Mouse (Mus musculus): ENCODE data around the gene Nr6a1. TPM values are rescaled to one million over a fixed set of nuclear protein-coding genes. Genes with fewer than 3 reads are reported as not detected.

Nr6a1 gene
- polyA plus RNA-seq, 1 experiment from 2014 or later: 1.7 TPM

DNA sequence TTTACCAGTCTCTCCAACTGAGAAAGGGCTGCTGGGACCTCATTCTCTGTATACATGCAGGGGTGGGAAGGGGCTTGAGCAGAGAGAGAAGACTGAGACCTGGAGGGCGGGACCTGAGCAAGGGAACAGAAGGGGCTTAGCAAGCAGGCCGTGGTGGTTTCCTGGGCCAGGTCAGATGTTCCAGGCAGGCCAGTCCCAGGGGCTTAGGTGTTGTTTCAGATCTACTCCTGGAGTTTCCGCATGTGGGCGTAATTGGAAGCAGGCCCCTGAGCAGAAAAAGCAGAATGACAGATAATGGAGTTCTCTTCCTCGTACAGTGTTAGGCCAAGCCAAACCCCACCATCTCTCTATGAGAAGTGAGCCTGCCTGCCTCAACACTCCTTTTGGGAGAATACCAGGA lies 7.4 kb upstream of the Nr6a1 start:
- WGBS: 46% methylated on average over 5 of the region's 5 CpGs
- no peak for ATAC-seq (replicated peaks)
- H3K9ac ChIP-seq (replicated peaks): no peak overlapping the region

GRCm38 (mm10) chr2:38933931-38934330 lies 6.4 kb upstream of the Nr6a1 start:
- 12% methylated on average over 2 of the region's 2 CpGs for WGBS
- no peaks in the 10 kb centered on the region for H3K36me3 ChIP-seq
- no peak overlapping the region for H3K4me3 ChIP-seq
- H3K4me2 ChIP-seq (replicated peaks): no peak overlapping the region
- no peak overlapping the region for H3K27ac ChIP-seq (replicated peaks)
- H3K9me3 ChIP-seq: no peaks in the 10 kb centered on the region
- H3K27me3 ChIP-seq: 0 out of 2 replicates have a peak, but pooled peaks cover 3% of the 10 kb centered on the region
- H3K4me1 ChIP-seq: peaks cover 18% of the 10 kb centered on the region
- no peak overlapping the region for H3K9ac ChIP-seq (replicated peaks)
- no peak for ATAC-seq (replicated peaks)

More for the DNA sequence above, 7.4 kb upstream of the Nr6a1 start:
- Histone ChIP-seq H3K9me3 (no peaks in the 10 kb centered on the region), H3K36me3 (no peaks in the 10 kb centered on the region), H3K4me3 (no peak overlapping the region), H3K4me1 (peaks cover 18% of the 10 kb centered on the region), H3K27me3 (0 out of 2 replicates have a peak, but pooled peaks cover 3% of the 10 kb centered on the region), H3K27ac (replicated peaks) (no peak overlapping the region), H3K4me2 (replicated peaks) (no peak overlapping the region)

- H3K27ac ChIP-seq (replicated peaks): no peak within 1 kb of the TSS
- 9% methylated on average over 32 of the region's 32 CpGs for WGBS
- peak within 1 kb of the TSS; percentile 46 for H3K9ac ChIP-seq (replicated peaks)
- peak within 1 kb of the TSS; percentile 40 for H3K4me3 ChIP-seq
- 0 out of 2 replicates have a peak, but pooled peaks cover 3% of the 10 kb centered on the region for H3K27me3 ChIP-seq
- H3K36me3 ChIP-seq: no peaks in the 10 kb centered on the region
- peaks cover 19% of the 10 kb centered on the region for H3K4me1 ChIP-seq
- peak within 1 kb of the TSS; percentile 82 for H3K4me2 ChIP-seq (replicated peaks)
- H3K9me3 ChIP-seq: no peaks in the 10 kb centered on the region
- ATAC-seq (replicated peaks): peak; percentile 74
Observed at GRCm38 (mm10) chr2:38931851-38932667, 4.6 kb upstream of the Nr6a1 start, which contains the start of gene Olfml2a. Gene Olfml2a (plus strand): TSS chr2:38931978.

- peaks cover 27% of the 10 kb centered on the region for H3K4me1 ChIP-seq
- no peak overlapping the region for H3K4me2 ChIP-seq (replicated peaks)
- 0 out of 2 replicates have a peak, but pooled peaks cover 3% of the 10 kb centered on the region for H3K27me3 ChIP-seq
- ATAC-seq (replicated peaks): no peak
- H3K9ac ChIP-seq (replicated peaks): no peak overlapping the region
- no peak overlapping the region for H3K27ac ChIP-seq (replicated peaks)
- no peaks in the 10 kb centered on the region for H3K36me3 ChIP-seq
- no peaks in the 10 kb centered on the region for H3K9me3 ChIP-seq
- no peak overlapping the region for H3K4me3 ChIP-seq
- 81% methylated on average over 2 of the region's 2 CpGs for WGBS
Observed at GRCm38 (mm10) chr2:38930269-38930668, 2.8 kb upstream of the Nr6a1 start.

DNA sequence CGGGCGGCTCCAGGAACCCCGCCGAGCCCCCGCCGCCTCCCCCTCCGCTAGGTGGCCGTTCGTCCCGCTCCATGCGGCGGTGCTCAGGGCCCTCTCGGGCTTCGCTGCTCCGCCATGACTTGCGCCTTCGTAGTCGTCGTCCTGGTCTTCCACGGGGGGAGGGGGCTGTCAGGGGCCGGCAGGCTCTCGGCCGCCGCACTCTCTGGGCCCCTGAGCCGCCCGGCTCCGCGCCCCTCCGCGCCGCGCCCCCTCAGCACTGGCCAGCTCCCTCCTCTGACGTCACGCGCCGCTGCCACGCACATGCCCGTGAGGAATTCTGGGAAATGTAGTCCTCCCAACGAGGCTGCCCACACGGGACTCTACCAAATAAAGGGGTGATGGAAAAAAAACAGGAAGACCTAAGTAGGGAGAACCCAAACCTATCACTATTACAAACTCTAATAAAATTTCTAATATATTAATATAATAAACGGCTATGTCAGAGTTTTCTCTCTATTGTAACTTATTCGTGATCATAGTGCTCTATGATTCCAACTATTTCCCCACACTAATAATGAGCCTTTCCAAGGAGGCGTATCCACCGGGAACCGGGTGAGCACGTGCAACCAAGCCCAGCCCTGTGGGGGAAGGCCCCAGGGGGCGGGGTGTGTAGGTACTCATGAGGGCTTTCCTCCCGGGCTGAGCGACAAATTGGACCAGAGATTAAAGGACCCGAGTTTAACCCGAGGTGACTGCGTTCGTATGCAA lies 1.2 kb downstream of the Nr6a1 start:
- under 1% methylated on average over 42 of the region's 53 CpGs for WGBS
- Histone ChIP-seq H3K9me3 (no peaks in the 10 kb centered on the region), H3K27ac (replicated peaks) (no peak overlapping the region), H3K36me3 (no peaks in the 10 kb centered on the region), H3K27me3 (peaks cover 13% of the 10 kb centered on the region; the same call in 1 of the 2 replicates), H3K9ac (replicated peaks) (peak overlapping the region; percentile 58), H3K4me2 (replicated peaks) (peak overlapping the region; percentile 87), H3K4me1 (peaks cover 21% of the 10 kb centered on the region), H3K4me3 (peak overlapping the region; percentile 95)
- ATAC-seq (replicated peaks): peak; percentile 95

DNA sequence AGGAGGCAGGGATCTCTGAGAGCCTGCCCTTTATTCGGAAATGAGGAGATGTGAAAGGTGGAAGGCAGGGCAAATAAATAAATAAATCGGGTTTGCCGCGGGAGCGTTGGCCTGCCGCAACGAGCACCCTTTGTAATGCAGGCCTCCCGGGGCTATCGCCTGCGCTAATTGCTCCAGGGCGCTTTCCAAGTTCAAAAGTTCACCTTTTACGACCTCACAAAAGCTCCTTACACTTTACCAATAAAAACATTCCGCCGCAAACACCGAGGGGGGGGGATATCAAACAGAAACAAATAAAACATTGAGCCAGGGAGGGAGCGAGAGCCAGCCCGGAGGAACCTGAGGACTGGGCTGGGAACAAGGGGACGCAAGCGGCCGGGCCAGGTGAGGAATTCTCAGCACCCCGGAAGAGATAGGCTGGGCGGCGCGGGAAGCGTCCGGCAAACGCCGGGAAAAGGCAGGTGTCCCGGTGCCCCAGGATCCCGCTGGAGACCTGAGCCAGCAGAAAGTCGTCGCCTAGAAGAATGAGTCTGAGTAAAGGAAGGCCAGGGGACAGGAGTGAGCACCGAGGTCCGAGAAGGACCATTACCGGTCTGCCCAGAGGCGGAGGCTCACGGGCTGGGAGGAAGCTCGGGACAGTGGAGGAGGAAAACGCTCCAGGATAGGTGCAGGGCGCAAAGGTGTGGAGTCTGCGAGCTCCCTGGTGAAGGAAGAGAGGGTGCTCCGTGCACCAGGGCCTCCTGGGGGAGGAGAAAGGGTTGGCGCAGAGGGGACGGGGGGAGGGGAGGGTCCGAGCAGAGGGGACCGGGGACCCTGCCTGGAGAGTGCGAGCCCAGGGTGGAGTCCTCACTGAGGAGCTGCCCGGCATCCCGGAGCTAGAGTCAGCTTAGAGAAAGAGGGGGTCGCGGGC lies 2.1 kb downstream of the Nr6a1 start:
- H3K4me2 ChIP-seq (replicated peaks): peak overlapping the region; percentile 87
- ATAC-seq (replicated peaks): peak; percentile 74
- peak overlapping the region; percentile 95 for H3K4me3 ChIP-seq
- H3K36me3 ChIP-seq: no peaks in the 10 kb centered on the region
- H3K9ac ChIP-seq (replicated peaks): peak overlapping the region; percentile 58
- no peaks in the 10 kb centered on the region for H3K9me3 ChIP-seq
- H3K4me1 ChIP-seq: peaks cover 20% of the 10 kb centered on the region
- H3K27me3 ChIP-seq: peaks cover 15% of the 10 kb centered on the region; the same call in 1 of the 2 replicates
- no peak overlapping the region for H3K27ac ChIP-seq (replicated peaks)
- under 1% methylated on average over 51 of the region's 51 CpGs for WGBS

GRCm38 (mm10) chr2:38924571-38924970 lies 2.9 kb downstream of the Nr6a1 start:
- Histone ChIP-seq H3K4me2 (replicated peaks) (peak overlapping the region; percentile 87), H3K36me3 (no peaks in the 10 kb centered on the region), H3K4me3 (peak overlapping the region; percentile 95), H3K4me1 (peaks cover 20% of the 10 kb centered on the region), H3K9ac (replicated peaks) (no peak overlapping the region), H3K27ac (replicated peaks) (no peak overlapping the region), H3K9me3 (no peaks in the 10 kb centered on the region), H3K27me3 (peaks cover 15% of the 10 kb centered on the region; the same call in 1 of the 2 replicates)
- 3% methylated on average over 10 of the region's 10 CpGs for WGBS
- ATAC-seq (replicated peaks): no peak

- Histone ChIP-seq H3K4me3 (no peak overlapping the region), H3K9me3 (no peaks in the 10 kb centered on the region), H3K4me1 (peaks cover 20% of the 10 kb centered on the region), H3K27ac (replicated peaks) (no peak overlapping the region), H3K36me3 (no peaks in the 10 kb centered on the region), H3K27me3 (peaks cover 15% of the 10 kb centered on the region; the same call in 1 of the 2 replicates), H3K4me2 (replicated peaks) (no peak overlapping the region), H3K9ac (replicated peaks) (no peak overlapping the region)
- 22% methylated on average over 2 of the region's 2 CpGs for WGBS
- no peak for ATAC-seq (replicated peaks)
Observed at GRCm38 (mm10) chr2:38923911-38924310, 3.6 kb downstream of the Nr6a1 start.

GRCm38 (mm10) chr2:38923471-38923870 lies 4.0 kb downstream of the Nr6a1 start:
- Histone ChIP-seq H3K4me1 (peaks cover 20% of the 10 kb centered on the region), H3K36me3 (no peaks in the 10 kb centered on the region), H3K9me3 (no peaks in the 10 kb centered on the region), H3K4me3 (no peak overlapping the region), H3K9ac (replicated peaks) (no peak overlapping the region), H3K4me2 (replicated peaks) (no peak overlapping the region), H3K27ac (replicated peaks) (no peak overlapping the region), H3K27me3 (peaks cover 15% of the 10 kb centered on the region; the same call in 1 of the 2 replicates)
- no peak for ATAC-seq (replicated peaks)
- 23% methylated on average over 3 of the region's 3 CpGs for WGBS

- no peaks in the 10 kb centered on the region for H3K36me3 ChIP-seq
- no peak overlapping the region for H3K4me3 ChIP-seq
- no peak overlapping the region for H3K27ac ChIP-seq (replicated peaks)
- peaks cover 15% of the 10 kb centered on the region for H3K4me1 ChIP-seq
- H3K27me3 ChIP-seq: peaks cover 15% of the 10 kb centered on the region; the same call in 1 of the 2 replicates
- 10% methylated on average over 1 of the region's 1 CpGs for WGBS
- no peak overlapping the region for H3K4me2 ChIP-seq (replicated peaks)
- no peak for ATAC-seq (replicated peaks)
- no peak overlapping the region for H3K9ac ChIP-seq (replicated peaks)
- H3K9me3 ChIP-seq: no peaks in the 10 kb centered on the region
Observed at GRCm38 (mm10) chr2:38921374-38921773, 6.1 kb downstream of the Nr6a1 start.

GRCm38 (mm10) chr2:38916947-38917691 lies 10.4 kb downstream of the Nr6a1 start:
- WGBS: 31% methylated on average over 4 of the region's 4 CpGs
- Histone ChIP-seq H3K4me2 (replicated peaks) (no peak overlapping the region), H3K36me3 (no peaks in the 10 kb centered on the region), H3K9ac (replicated peaks) (no peak overlapping the region), H3K9me3 (no peaks in the 10 kb centered on the region), H3K27ac (replicated peaks) (no peak overlapping the region), H3K27me3 (0 out of 2 replicates have a peak, but pooled peaks cover 3% of the 10 kb centered on the region), H3K4me1 (peaks cover 5% of the 10 kb centered on the region; the same call in 1 of the 2 replicates), H3K4me3 (no peak overlapping the region)
- ATAC-seq (replicated peaks): no peak

Measured in forebrain, embryonic 15.5 days (tissue).